8 mouse cellular contexts compared by ENCODE assay signal in the genomic region with DNA sequence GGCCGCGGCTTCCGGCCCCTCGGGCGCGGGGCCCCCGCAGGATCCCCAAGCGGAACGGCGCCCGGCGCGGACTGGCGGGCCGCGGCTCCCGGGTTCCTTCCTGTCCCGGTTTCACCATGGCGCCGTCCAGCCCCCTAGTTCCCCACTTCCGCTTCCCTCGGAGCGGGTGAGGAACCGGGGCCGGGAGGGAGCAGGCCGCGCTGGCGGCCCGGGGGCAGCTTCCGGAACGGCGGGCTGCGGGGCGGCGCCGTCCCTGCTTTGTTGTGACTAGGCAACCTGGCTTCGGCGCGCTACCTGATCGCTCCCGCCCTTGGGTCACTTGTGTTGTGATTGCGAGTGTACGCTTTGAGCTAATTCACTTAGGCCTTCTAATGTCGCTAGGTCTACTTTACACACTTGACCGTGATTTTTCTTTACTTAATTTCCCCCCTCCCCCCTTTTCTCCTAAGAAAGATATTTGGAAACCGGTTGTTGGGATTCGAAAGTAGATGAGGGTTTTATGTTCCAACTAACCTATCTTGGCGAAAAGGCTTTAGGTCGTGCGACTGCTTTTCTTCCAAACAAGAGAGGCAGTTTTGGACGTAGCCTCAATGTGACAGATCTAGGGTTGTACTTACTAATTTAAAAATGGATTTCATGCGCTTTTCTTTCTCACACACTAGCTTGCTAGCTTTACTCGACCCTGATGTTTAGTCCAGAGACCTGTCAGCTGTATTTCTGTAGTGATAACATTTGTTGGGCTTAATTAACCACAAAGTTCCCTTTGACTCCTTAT. TPM values are rescaled to one million over a fixed set of nuclear protein-coding genes. Genes with fewer than 3 reads are reported as not detected.
A peak's percentile ranks its signal among the peaks of the same experiment; 100 is the strongest.
DNase-seq lines count a peak whose midpoint lies in the region; ATAC-seq and TF ChIP-seq lines count a peak whose summit lies in the region.

No protein-coding gene starts in this region.

- no peaks in the 10 kb centered on the region for H3K36me3 ChIP-seq in hindbrain, embryonic 16.5 days (ENCODE audit: control insufficient read depth, insufficient read depth, low read length)
- H3K36me3 ChIP-seq in limb, embryonic 12.5 days, result peaks cover 4% of the 10 kb centered on the region; the same call in 1 of the 2 replicates
- peaks cover 6% of the 10 kb centered on the region; the same call in 1 of the 2 replicates for H3K36me3 ChIP-seq in midbrain, embryonic 11.5 days (ENCODE audit: control insufficient read depth, insufficient read depth, low read length)
- H3K36me3 ChIP-seq in spleen, adult 2 months (ENCODE audit: control insufficient read depth, insufficient read depth, low read length), result no peaks in the 10 kb centered on the region

- DNase-seq in cerebellum, postnatal 10 days, result peak; percentile 77 to 81
- DNase-seq in cerebellum, postnatal 25 days, result no peak
- peak; percentile 45 for DNase-seq in forelimb bud, embryonic 11.5 days (ENCODE audit: low read depth, low spot score)
- DNase-seq in midbrain, embryonic 11.5 days (ENCODE audit: low spot score, missing footprints), result peak; percentile 93
- peak; percentile 32 to 76 for DNase-seq in spleen, adult 2 months (ENCODE audit: low read depth in 1 of 2, low spot score in 2 of 2)

- peak overlapping the region; percentile 99 for H3K27ac ChIP-seq in bone marrow, adult 2 months (ENCODE audit: control insufficient read depth, insufficient read depth, low read depth, low read length, poor library complexity)
- H3K27ac ChIP-seq in hindbrain, embryonic 16.5 days (ENCODE audit: low read depth, low read length), result peak overlapping the region; percentile 97
- H3K27ac ChIP-seq in limb, embryonic 12.5 days, result peak overlapping the region; percentile 96
- peak overlapping the region; percentile 96 for H3K27ac ChIP-seq in midbrain, embryonic 11.5 days (ENCODE audit: low read depth, low read length)
- H3K27ac ChIP-seq in spleen, adult 2 months (ENCODE audit: insufficient read depth, low read length), result peak overlapping the region; percentile 99

- H3K9ac ChIP-seq in hindbrain, embryonic 16.5 days (ENCODE audit: low read depth, low read length), result peak overlapping the region; percentile 93
- peak overlapping the region; percentile 94 for H3K9ac ChIP-seq in limb, embryonic 12.5 days (replicated peaks)
- peak overlapping the region; percentile 88 for H3K9ac ChIP-seq in midbrain, embryonic 11.5 days (ENCODE audit: low read length)

- WGBS in bone marrow, adult 2 months, result 1% methylated on average over 50 of the region's 53 CpGs
- WGBS in hindbrain, embryonic 16.5 days, result under 1% methylated on average over 35 of the region's 53 CpGs
- under 1% methylated on average over 53 of the region's 53 CpGs for WGBS in limb, embryonic 12.5 days
- under 1% methylated on average over 45 of the region's 53 CpGs for WGBS in midbrain, embryonic 11.5 days
- under 1% methylated on average over 48 of the region's 53 CpGs for WGBS in spleen, adult 2 months

- TF ChIP-seq CTCF in bone marrow, adult 2 months (IDR thresholded peaks at IDR 0.05; ENCODE audit: control insufficient read depth, insufficient read depth, low read length), result no peak
- no peak for TF ChIP-seq CTCF in spleen, adult 2 months (IDR thresholded peaks at IDR 0.05; ENCODE audit: extremely low read depth, insufficient read depth, insufficient read length, insufficient replicate concordance)

- H3K9me3 ChIP-seq in hindbrain, embryonic 16.5 days (ENCODE audit: control insufficient read depth, low read length), result no peaks in the 10 kb centered on the region
- H3K9me3 ChIP-seq in limb, embryonic 12.5 days, result no peaks in the 10 kb centered on the region
- no peaks in the 10 kb centered on the region for H3K9me3 ChIP-seq in midbrain, embryonic 11.5 days (ENCODE audit: control insufficient read depth, low read length)

- no peak for TF ChIP-seq POLR2A in bone marrow, adult 2 months (IDR thresholded peaks at IDR 0.05; ENCODE audit: borderline replicate concordance, control insufficient read depth, low read depth, low read length)
- no peak for TF ChIP-seq POLR2A in spleen, adult 2 months (IDR thresholded peaks at IDR 0.05; ENCODE audit: low read depth, low read length)

- H3K4me3 ChIP-seq in bone marrow, adult 2 months (replicated peaks; ENCODE audit: control insufficient read depth, low read depth, low read length), result peak overlapping the region; percentile 100
- peak overlapping the region; percentile 86 for H3K4me3 ChIP-seq in hindbrain, embryonic 16.5 days (ENCODE audit: low read length)
- H3K4me3 ChIP-seq in limb, embryonic 12.5 days (replicated peaks), result peak overlapping the region; percentile 94
- H3K4me3 ChIP-seq in midbrain, embryonic 11.5 days (ENCODE audit: low read depth, low read length), result peak overlapping the region; percentile 91
- peak overlapping the region; percentile 98 for H3K4me3 ChIP-seq in spleen, adult 2 months (ENCODE audit: extremely low read depth, insufficient read depth, insufficient read length)

- no peaks in the 10 kb centered on the region; the same call in 1 of the 2 replicates for H3K4me1 ChIP-seq in bone marrow, adult 2 months (ENCODE audit: control insufficient read depth, insufficient read depth, low read length)
- peaks cover 16% of the 10 kb centered on the region for H3K4me1 ChIP-seq in hindbrain, embryonic 16.5 days (ENCODE audit: control insufficient read depth, insufficient read depth, low read depth, low read length)
- peaks cover 15% of the 10 kb centered on the region for H3K4me1 ChIP-seq in limb, embryonic 12.5 days (replicated peaks)
- peaks cover 13% of the 10 kb centered on the region for H3K4me1 ChIP-seq in midbrain, embryonic 11.5 days (ENCODE audit: control insufficient read depth, insufficient read depth, low read length)
- peaks cover 7% of the 10 kb centered on the region; the same call in 1 of the 2 replicates for H3K4me1 ChIP-seq in spleen, adult 2 months (ENCODE audit: control insufficient read depth, insufficient read depth, insufficient read length)

- peak overlapping the region; percentile 86 for H3K4me2 ChIP-seq in hindbrain, embryonic 16.5 days (ENCODE audit: low read length)
- peak overlapping the region; percentile 81 for H3K4me2 ChIP-seq in limb, embryonic 12.5 days
- peak overlapping the region; percentile 87 for H3K4me2 ChIP-seq in midbrain, embryonic 11.5 days

- peak; percentile 65 for ATAC-seq in hindbrain, embryonic 16.5 days
- peak; percentile 37 for ATAC-seq in limb, embryonic 12.5 days (ENCODE audit: insufficient number of reproducible peaks, insufficient read depth, low FRiP score, low TSS enrichment, low read depth)
- ATAC-seq in midbrain, embryonic 11.5 days (ENCODE audit: low FRiP score), result peak; percentile 75

- H3K27me3 ChIP-seq in hindbrain, embryonic 16.5 days (replicated peaks; ENCODE audit: control insufficient read depth, insufficient read depth, low read length), result no peaks in the 10 kb centered on the region
- no peaks in the 10 kb centered on the region for H3K27me3 ChIP-seq in limb, embryonic 12.5 days
- H3K27me3 ChIP-seq in midbrain, embryonic 11.5 days (ENCODE audit: control insufficient read depth, insufficient read depth, low read length), result no peaks in the 10 kb centered on the region
- no peaks in the 10 kb centered on the region for H3K27me3 ChIP-seq in spleen, adult 2 months (ENCODE audit: control insufficient read depth, insufficient read depth, low read length)

RNA-seq across cellular contexts. Expression of gene Papola, which starts 0.7 kb away (rescaled TPM):
- polyA plus RNA-seq in bone marrow, adult 2 months (2011; ENCODE audit: insufficient read depth, insufficient read length, low replicate concordance, missing spikeins), result 37.7 and 61.7 TPM in 2 replicates
- 127 and 138 TPM in 2 replicates for polyA plus RNA-seq in hindbrain, embryonic 16.5 days (2015; fragmentation: Nextera tagmentation; extraction: Ambion mirVana)
- polyA plus RNA-seq in limb, embryonic 12.5 days (2016; fragmentation: Nextera tagmentation; extraction: Ambion mirVana), result 275 and 289 TPM in 2 replicates
- 253 and 285 TPM in 2 replicates for polyA plus RNA-seq in midbrain, embryonic 11.5 days (2014; fragmentation: Nextera tagmentation; extraction: Ambion mirVana)
- 52.7 and 62.3 TPM in 2 replicates for polyA plus RNA-seq in spleen, adult 2 months (2012; rRNA removed)

Comparison
In these comparisons a context has a peak if more than half of its experiments do, and no peak if none do; other contexts are left out.
1. DNase-seq: peak in cerebellum, postnatal 10 days (2 of 2), forelimb bud, embryonic 11.5 days (single experiment), midbrain, embryonic 11.5 days (single experiment) and spleen, adult 2 months (2 of 2); none in cerebellum, postnatal 25 days (0 of 2).
2. Peak in every context shown above with its lines, with median percentiles within 50 percentile points of each other: H3K27ac ChIP-seq, H3K4me3 ChIP-seq, ATAC-seq, H3K4me2 ChIP-seq and H3K9ac ChIP-seq.